Mouse (Mus musculus): Measurements from ENCODE around the gene Klk1b11.
"Not testable (repeated sequence)": the region's sequence is repeated elsewhere in the genome, so short reads cannot be mapped to it uniquely, and the experiment has no call there.

Gene Klk1b11

DNA sequence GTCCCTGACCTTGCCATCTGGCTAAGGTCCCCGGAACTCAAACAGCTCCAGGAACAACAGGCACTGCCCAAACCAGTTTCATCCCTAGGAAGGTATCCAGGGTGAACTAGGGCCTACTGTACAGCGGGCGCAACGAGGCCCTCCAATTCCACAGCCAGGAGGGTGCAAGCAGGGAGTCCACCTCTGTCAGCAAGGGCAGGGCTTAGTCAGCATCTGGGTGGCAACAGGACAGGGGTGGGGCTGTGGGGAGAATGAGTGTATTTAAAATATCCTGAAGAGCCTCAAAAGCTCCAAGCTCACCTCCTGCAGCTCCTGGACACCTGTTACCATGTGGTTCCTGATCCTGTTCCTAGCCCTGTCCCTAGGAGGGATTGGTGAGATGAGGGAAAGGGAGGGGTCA, at the start of gene Klk1b11:
Gene Klk1b11 (plus strand): TSS at position 301 of the 400 bp plus-strand sequence.
- DNase-seq (ENCODE audit: low read depth, low spot score), result not testable (repeated sequence)

DNA sequence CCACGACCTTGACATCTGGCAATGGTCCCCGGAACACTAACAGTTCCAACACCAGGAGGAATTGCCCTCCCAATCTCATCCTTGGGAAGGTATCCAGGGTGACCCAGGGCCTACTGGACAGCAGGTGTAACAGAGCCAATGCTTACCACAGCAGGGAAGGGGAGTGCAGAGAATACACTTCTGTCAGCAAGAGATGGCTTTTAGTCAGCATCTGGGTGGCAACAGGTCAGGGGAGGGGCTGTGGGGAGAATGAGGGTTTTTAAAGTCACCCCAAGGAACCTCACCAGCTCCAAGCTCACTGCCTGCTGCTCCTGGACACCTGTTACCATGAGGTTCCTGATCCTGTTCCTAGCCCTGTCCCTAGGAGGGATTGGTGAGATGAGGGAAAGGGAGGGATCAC, 45.3 kb upstream of the Klk1b11 start, which contains the start of gene Klk1b8:
Gene Klk1b8 (plus strand): TSS at position 301 of the 400 bp plus-strand sequence.
- DNase-seq (ENCODE audit: low read depth, low spot score), result no peak

DNA sequence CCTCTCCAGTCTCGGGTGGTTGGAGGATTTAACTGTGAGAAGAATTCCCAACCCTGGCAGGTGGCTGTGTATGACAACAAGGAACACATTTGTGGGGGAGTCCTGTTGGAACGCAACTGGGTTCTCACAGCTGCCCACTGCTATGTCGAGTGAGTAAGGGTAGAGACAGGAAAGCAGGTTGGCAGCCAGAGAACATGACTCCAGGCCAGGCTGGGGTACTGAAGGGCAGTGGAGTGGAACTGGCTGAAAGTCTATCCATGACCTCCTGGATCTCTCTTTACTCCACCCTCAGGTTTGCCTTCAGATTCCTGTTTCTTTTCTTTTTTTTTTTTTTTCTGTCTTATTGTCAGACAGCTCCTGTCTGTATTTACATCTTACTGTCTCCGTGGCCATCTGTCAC, 43.0 kb upstream of the Klk1b11 start:
- no peak for DNase-seq (ENCODE audit: low read depth, low spot score)

DNA sequence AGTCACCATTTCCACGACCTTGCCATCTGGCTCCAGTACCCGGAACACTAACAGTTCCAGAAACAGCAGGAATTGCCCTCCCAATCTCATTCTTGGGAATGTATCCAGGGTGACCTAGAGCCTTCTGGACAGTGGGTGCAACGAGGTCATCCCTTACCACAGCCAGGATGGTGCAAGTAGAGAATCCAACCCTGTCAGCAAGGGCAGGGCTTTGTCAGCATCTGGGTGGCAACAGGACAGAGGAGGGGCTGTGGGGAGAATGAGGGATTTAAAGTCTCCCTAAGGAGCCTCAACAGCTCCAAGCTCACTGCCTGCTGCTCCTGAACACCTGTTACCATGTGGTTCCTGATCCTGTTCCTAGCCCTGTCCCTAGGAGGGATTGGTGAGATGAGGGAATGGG, 29.2 kb upstream of the Klk1b11 start, which contains the start of gene Klk1b1:
Gene Klk1b1 (plus strand): TSS at position 301 of the 400 bp plus-strand sequence.
- DNase-seq (ENCODE audit: low read depth, low spot score), result no peak

DNA sequence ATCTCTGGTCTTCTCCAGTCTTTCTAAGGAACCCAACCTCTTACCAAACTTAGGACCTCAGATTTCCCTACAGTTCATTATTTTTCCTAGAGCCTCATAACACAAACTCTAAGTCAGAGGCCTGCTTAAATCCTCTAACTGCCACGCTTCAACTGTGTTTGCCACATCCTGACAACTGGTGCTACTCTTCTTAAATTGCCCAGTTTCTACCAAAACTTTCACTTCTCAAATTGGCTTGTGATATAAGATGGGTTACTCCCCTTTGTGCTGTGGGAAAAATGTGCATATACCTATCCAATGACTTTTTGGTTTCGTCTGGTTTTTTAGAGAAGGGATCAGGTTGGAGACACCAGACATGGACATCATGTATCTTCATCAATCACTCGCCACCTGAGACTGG, 28.6 kb upstream of the Klk1b11 start:
- DNase-seq (ENCODE audit: low read depth, low spot score), result no peak

DNA sequence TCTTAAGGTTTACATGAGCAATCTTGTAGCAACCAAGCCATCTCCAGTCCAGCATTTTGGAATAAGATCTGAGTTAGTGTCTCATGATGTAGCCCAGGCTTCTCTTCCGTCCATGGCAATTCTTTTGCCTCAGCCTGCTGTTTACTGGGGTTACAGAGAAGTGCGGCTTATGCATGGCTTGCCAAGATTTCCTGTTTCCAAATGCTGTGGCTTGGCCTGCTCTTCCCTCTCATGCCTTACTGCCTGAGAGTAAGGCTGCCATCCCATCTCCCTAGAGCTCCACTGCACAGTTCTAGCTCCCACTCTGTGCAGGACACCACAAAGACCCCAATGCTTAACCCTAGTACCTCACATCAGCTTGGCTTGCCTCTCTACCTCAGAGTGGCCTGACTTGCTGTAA, 28.1 kb upstream of the Klk1b11 start:
- no peak for DNase-seq (ENCODE audit: low read depth, low spot score)

DNA sequence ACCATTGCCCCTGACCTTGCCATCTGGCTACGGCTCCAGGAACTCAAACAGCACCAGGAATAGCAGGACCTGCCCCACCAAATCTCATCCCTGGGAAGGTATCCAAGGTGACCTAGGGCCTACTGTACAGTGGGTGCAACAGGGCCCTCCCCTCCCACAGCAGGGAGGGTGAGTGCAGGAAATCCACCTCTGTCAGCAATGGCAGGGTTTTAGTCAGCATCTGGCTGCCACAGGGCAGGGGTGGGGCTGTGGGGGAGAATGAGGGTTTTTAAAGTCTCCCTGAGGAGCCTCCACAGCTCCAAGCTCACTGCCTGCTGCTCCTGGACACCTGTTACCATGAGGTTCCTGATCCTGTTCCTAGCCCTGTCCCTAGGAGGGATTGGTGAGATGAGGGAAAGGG, 19.9 kb upstream of the Klk1b11 start, which contains the start of gene Klk1b9:
Gene Klk1b9 (plus strand): TSS at position 301 of the 400 bp plus-strand sequence.
- not testable (repeated sequence) for DNase-seq (ENCODE audit: low read depth, low spot score)

DNA sequence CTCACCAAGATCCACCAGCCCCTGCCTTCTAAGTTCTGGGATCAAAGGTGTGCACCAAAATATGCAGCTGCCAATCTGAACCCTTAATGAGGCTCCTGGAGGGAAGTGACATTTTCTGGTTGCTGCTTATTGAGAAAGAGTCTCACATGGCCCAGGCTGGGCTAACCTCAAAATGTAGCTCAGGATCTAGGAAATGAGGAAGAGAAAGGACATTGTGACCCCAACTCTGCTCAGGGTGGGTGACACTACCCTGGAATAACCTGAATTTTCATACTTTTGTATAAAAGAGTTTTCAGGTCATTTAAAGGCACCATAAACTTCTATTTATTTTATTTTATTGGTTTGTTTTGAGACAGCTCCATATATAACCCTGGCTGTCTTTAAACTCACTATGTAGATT, 10.0 kb upstream of the Klk1b11 start:
- no peak for DNase-seq (ENCODE audit: low read depth, low spot score)

DNA sequence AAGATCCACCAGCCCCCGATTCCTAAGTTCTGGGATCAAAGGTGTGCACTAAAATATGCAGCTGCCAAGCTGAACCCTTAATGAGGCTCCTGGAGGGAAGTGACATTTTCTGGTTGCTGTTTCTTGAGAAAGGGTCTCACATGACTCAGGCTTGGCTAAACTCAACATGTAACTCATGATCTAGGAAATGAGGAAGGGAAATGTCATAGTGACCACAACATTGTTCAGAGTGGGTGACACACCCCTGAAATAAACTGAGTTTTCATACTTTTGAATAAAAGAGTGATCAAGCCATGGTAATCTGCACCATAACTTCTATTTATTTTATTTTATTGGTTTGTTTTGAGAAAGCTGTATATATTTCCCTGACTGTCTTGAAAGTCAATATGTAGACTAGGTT, 856 bp upstream of the Klk1b11 start:
- DNase-seq (ENCODE audit: low read depth, low spot score), result not testable (repeated sequence)

DNA sequence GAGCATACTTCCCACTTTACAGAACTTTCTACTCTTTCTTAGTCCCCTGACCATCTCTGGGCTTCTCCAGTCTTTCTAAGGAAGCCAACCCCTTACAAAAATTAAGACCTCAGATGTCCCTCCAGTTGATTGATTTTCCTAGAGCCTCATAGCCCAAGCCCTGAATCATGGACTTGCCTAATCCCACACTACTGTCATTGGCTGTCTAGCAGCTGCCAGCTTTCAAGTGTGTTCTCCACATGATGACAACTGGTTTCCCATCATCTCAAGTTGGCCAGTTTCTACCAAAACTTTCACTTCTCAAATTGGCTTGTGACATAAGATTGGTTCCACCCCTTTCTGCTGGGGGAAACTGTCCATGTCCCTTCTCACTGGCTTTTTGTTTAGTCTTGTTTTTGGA, 9.2 kb downstream of the Klk1b11 start:
- no peak for DNase-seq (ENCODE audit: low read depth, low spot score)

DNA sequence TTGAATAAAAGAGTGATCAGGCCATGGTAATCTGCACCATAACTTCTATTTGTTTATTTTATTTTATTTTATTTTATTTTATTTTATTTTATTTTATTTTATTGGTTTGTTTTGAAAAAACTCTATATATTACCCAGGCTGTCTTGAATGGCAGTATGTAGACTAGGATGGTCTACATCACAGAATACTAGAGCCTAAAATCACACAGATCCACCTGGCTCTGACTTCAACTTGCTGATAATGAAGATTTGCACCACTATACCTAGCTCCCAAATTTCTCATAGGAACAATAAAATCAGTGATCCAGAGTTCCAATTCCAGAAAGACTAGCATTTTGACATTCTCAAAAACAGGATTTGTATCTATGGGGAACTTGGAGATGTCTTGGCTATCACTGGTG, 16.2 kb downstream of the Klk1b11 start, which contains the start of gene Klk1b26:
Gene Klk1b26 (plus strand): TSS at position 301 of the 400 bp plus-strand sequence.
- not testable (repeated sequence) for DNase-seq (ENCODE audit: low read depth, low spot score)

DNA sequence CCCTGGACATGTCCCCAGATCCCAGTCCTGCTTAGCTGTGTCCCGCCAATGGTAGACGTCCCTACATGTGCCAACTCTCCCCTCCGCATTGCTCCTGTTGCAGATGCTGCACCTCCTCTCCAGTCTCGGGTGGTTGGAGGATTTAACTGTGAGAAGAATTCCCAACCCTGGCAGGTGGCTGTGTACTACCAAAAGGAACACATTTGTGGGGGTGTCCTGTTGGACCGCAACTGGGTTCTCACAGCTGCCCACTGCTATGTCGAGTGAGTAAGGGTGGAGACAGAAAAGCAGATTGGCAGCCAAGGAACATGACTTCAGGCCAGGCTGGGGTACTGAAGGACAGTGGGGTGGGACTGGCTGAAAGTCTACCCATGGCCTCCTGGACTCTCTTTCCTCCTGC, 19.0 kb downstream of the Klk1b11 start:
- DNase-seq (ENCODE audit: low read depth, low spot score), result not testable (repeated sequence)

DNA sequence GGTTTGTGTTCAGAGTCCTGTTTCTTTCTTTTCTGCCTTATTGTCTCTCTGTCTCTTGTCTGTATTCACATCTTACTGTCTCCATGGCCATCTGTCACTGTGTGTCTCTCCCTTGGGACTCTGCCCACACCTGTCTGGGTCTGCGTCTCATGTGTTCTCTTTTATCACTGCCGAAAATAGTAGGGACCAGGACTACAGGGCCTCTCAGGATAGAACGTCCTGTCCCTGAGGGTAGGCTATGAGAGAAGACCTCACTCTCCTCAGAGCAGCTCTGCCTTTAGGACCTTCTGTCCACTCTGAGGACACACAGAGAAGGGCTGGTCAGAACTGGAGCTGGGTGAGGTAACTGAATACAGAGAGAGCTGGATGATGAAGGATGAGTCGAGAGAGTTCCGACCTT, 19.4 kb downstream of the Klk1b11 start:
- DNase-seq (ENCODE audit: low read depth, low spot score), result no peak
